Mouse (Mus musculus): ENCODE data around the gene Arid1a.

DNA sequence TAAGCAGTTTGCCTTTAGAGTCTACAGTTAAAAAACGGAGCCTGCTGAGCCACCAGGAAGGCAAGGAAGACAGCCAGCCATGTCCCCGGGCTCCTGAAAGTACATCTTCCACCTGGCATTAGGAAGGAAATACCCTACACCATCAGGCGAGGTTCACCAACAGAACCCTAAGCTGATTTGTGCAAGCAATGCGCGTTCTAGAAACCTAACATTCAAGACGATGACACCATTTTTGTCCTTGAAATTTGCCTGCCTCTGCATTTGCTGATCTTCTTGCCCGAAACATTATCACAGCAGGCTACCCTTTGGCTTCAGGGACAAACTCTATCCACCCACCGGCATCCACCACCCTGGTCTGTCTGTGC lies 82.3 kb downstream of the Arid1a start:
- no peak for TF ChIP-seq TAL1 (conservative IDR thresholded peaks at IDR 0.05; ENCODE audit: low read depth, low read length)
- no peak for TF ChIP-seq CTCF (IDR thresholded peaks at IDR 0.05; ENCODE audit: low read depth, low read length)
- no peak for TF ChIP-seq GATA1 (IDR thresholded peaks at IDR 0.05; ENCODE audit: borderline replicate concordance, low read length)
- TF ChIP-seq GATA2 (IDR thresholded peaks at IDR 0.05; ENCODE audit: borderline replicate concordance, low read depth, low read length): no peak
